Mouse (Mus musculus) ES-E14 (cell line): Measurements from ENCODE around the gene Slc9a2. TPM values are rescaled to one million over a fixed set of nuclear protein-coding genes. Genes with fewer than 3 reads are reported as not detected.

Source experiments
- DNase-seq: peaks from one replicate; pipeline ENCODE4 v3.0.0-alpha.2; 2013; ENCODE audit warnings: low read depth, low spot score
- H3K27ac ChIP-seq: 2 replicates; pipeline ENCODE4 v1.5.1; 2012; ENCODE audit warnings: low read depth, mild to moderate bottlenecking, low read length, moderate library complexity, mixed read lengths; ENCODE audit not compliant: poor library complexity, insufficient read depth, severe bottlenecking
- H3K36me3 ChIP-seq: 2 replicates; pipeline ENCODE4 v1.6.1; 2012; ENCODE audit warnings: mild to moderate bottlenecking, low read length, moderate library complexity, mixed read lengths; ENCODE audit not compliant: control insufficient read depth, poor library complexity, insufficient read depth, severe bottlenecking
- H3K4me1 ChIP-seq, 2 experiments: fragments of 150-350 bp in 1 of 2; sonication (generic) in 1 of 2; 2 replicates each; pipeline ENCODE4 v1.6.1; 2012; ENCODE audit warnings: low read length in 2 of 2, mild to moderate bottlenecking in 1 of 2, mixed read lengths in 1 of 2; ENCODE audit not compliant: control insufficient read depth in 2 of 2, insufficient read depth in 2 of 2, poor library complexity in 1 of 2
- H3K4me3 ChIP-seq, 2 experiments: fragments of 150-350 bp in 1 of 2; sonication (generic) in 1 of 2; 2 replicates each; pipeline ENCODE4 v1.5.1; 2012; ENCODE audit warnings: low read length in 2 of 2, low read depth in 1 of 2, mild to moderate bottlenecking in 1 of 2, mixed read lengths in 1 of 2; ENCODE audit not compliant: insufficient read depth in 1 of 2, poor library complexity in 1 of 2, severe bottlenecking in 1 of 2
- H3K9ac ChIP-seq: 2 replicates; pipeline ENCODE4 v1.6.1; 2012; ENCODE audit warnings: low read depth, mild to moderate bottlenecking, low read length, mixed read lengths; ENCODE audit not compliant: poor library complexity, insufficient read depth, severe bottlenecking
- H3K9me3 ChIP-seq: fragments of 150-350 bp; sonication (generic); 2 replicates; pipeline ENCODE4 v1.6.1; 2012; ENCODE audit warnings: low read depth, mild to moderate bottlenecking, low read length; ENCODE audit not compliant: control insufficient read depth, insufficient read depth
- CHD2 ChIP-seq: IDR thresholded peaks from 2 replicates; pipeline ENCODE4 v1.6.1; 2014; ENCODE audit warnings: mild to moderate bottlenecking, low read depth, low read length, inconsistent platforms
- HCFC1 ChIP-seq: IDR thresholded peaks from 2 replicates; pipeline ENCODE4 v1.6.1; 2012; ENCODE audit warnings: low read length, inconsistent platforms, borderline replicate concordance; ENCODE audit not compliant: insufficient read depth
- MAFK ChIP-seq: IDR thresholded peaks from 2 replicates; pipeline ENCODE4 v1.6.1; 2014; ENCODE audit warnings: mild to moderate bottlenecking, low read depth, low read length, inconsistent platforms; ENCODE audit not compliant: insufficient read depth
- ZC3H11A ChIP-seq: IDR thresholded peaks from 2 replicates; pipeline ENCODE4 v1.6.1; 2012; ENCODE audit warnings: low read depth, mild to moderate bottlenecking, inconsistent platforms, low read length, borderline replicate concordance
- ZNF384 ChIP-seq: IDR thresholded peaks from 2 replicates; pipeline ENCODE4 v1.6.1; 2012; ENCODE audit warnings: low read depth, low read length, inconsistent platforms
- in situ Hi-C, 2 experiments: fragments of 600-800 bp; cut with MboI; formaldehyde crosslinking; loops; one replicate each; pipeline ENCODE4 v1.15.1; 2025; ENCODE audit warnings: low sequenced_read_pairs in 2 of 2, inconsistent platforms in 1 of 2; ENCODE audit not compliant: unreplicated experiment in 2 of 2
- total RNA-seq: library from RNA; depleted of rRNA; stranded (reverse); fragments of 300-350 nt; gene quantifications from 2 replicates; pipeline ENCODE4 v1.2.3, GENCODE M21; 2012

The Slc9a2 gene
- total RNA-seq, 1 experiment, result 0.31 TPM

DNA sequence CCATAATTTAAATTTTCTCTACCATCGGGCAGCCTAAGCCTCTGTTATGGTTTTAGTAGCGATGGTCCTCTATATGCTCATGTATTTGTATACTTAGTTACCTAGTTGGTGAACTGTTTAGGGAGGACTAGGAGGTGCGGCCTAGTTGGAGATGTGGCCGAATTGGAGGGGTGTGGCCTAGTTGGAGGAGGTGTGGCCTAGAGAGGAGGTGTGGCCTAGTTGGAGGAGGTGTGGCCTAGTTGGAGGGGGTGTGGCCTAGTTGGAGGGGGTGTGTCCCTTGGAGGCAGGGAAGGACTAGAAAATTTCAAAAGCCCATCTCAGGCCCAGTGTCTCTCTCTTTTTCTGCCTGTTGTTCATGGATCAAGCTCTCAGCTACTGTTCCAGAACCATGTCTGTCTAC lies 8.9 kb upstream of the Slc9a2 start:
- Histone ChIP-seq H3K9me3 (no peaks in the 10 kb centered on the region), H3K9ac (no peak overlapping the region), H3K27ac (no peak overlapping the region), H3K4me1 (no peaks in the 10 kb centered on the region), H3K36me3 (no peaks in the 10 kb centered on the region), H3K4me3 (no peak overlapping the region)
- TF ChIP-seq HCFC1 (no peak), ZC3H11A (no peak), ZNF384 (no peak), MAFK (no peak), CHD2 (no peak)
- DNase-seq, result no peak
- in situ Hi-C loops, result no loop called here

DNA sequence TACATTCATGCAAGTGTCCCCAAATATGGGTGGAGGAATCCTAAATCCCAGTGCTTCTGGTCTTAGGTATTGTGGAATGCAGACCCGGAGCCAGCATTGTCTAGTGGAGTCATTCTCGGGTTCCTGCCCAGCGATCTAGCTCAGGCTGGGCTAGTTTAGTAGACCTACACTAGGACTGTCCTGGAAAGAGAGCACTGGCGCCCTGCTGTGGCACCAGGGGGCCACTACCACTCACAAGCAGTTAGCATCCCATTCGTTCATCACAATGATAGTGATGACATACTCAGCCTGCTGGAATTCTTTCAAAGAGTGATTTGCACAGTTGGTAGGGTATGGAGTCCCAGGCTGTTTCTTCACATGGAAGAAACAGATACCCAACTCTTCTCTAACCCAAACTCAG lies 3.1 kb upstream of the Slc9a2 start:
- Histone ChIP-seq H3K4me3 (no peak overlapping the region), H3K4me1 (peaks cover 0 to 8% of the 10 kb centered on the region in 2 experiments; a peak in 1 of 4 replicates), H3K36me3 (no peaks in the 10 kb centered on the region), H3K27ac (no peak overlapping the region), H3K9me3 (no peaks in the 10 kb centered on the region), H3K9ac (no peak overlapping the region)
- TF ChIP-seq CHD2 (no peak), ZC3H11A (no peak), ZNF384 (no peak), HCFC1 (no peak), MAFK (no peak)
- in situ Hi-C loops, result no loop called here
- DNase-seq, result no peak

DNA sequence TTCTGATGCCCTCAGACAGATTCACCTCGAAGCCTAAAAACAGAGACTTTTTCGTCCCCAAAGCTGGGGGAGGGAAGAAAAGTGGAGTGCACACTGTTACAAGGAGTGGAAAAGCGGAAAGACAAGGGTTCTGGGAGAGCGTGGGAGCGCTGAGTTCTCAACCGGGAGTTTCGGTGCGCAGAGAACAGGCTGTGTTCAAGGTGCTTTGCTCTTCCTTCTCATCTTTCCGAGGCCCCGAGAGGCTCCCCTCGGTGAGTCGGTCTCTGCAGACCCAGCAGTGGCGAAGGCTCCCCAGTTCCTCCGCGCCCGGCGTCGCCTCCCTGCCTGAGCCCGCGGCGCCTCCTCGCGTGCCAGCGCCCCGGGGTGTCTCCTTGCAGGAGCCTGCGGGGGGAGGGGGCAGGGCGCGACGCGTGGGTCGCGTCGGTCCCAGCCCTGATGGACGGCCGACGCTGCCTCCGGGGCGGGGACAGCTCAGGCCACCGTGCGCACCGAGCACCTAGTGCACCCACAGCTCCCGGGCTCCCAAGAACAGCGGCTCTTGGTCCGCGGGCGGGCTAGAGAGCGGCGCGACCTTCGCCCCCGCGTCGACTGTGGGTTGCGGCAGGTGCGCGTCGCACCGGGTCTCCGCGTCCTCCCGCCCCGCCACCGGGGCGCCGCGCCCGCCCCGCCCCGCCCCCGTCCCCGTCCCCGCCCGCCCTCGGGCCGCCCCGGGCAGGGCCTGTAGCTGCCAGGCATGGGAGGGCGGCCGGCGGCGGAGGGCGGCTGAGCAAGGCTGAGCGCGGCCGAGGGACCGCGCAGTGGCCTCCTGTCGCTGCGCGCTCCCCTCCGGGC lies 709 bp downstream of the Slc9a2 start:
- in situ Hi-C loops, result no loop called here
- no peak for DNase-seq
- Histone ChIP-seq H3K27ac (no peak overlapping the region), H3K9me3 (no peaks in the 10 kb centered on the region), H3K9ac (no peak overlapping the region; the same call in 1 of the 2 replicates), H3K36me3 (no peaks in the 10 kb centered on the region), H3K4me1 (peaks cover 0 to 8% of the 10 kb centered on the region in 2 experiments; a peak in 1 of 4 replicates), H3K4me3 (peak overlapping the region; percentile 54 to 60)
- TF ChIP-seq ZNF384 (no peak), MAFK (no peak), CHD2 (no peak), HCFC1 (no peak), ZC3H11A (no peak)

DNA sequence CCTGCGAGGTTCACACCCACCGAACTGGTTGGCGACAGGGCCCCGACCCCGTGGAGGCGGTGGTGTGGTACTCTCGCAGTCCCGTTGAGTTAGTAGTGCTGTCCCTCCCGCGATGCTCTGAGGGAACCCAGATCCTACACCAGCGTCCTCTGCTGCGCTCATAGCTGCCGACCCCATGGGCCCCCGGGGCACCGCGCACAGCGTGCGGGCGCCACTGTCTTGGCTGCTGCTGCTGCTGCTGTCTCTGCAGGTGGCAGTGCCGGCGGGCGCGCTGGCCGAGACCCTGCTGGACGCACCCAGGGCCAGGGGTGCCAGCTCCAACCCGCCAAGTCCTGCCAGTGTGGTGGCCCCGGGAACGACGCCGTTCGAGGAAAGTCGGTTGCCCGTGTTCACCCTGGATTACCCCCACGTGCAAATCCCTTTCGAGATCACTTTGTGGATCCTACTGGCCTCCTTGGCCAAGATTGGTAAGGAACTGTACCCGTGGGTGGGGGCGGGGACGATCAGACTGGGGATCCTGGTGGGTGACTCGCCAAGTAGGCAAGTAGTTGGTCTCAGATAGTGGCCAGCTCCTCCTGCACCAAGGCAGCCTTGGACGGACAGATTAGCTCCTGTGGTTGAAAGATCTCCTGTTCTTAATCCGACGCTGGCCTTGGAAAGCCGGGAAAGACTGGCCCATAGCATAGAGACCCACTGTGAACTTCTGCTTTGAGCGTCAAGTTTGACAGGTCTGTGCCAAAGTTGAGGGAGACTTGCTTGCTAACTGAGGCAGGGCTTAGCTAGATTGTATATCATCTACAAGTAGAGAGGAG lies 1.5 kb downstream of the Slc9a2 start:
- in situ Hi-C loops, result no loop called here
- H3K9ac ChIP-seq, result no peak overlapping the region
- no peaks in the 10 kb centered on the region for H3K9me3 ChIP-seq
- DNase-seq, result no peak
- peaks cover 0 to 8% of the 10 kb centered on the region in 2 experiments; a peak in 1 of 4 replicates for H3K4me1 ChIP-seq
- H3K36me3 ChIP-seq, result no peaks in the 10 kb centered on the region
- H3K4me3 ChIP-seq, result peak overlapping the region; percentile 48 to 60; a peak in 3 of 4 replicates
- no peak for TF ChIP-seq HCFC1
- no peak for TF ChIP-seq CHD2
- no peak for TF ChIP-seq ZC3H11A
- TF ChIP-seq MAFK, result no peak
- no peak for TF ChIP-seq ZNF384
- no peak overlapping the region for H3K27ac ChIP-seq
